Mouse (Mus musculus) heart, postnatal 36 days (tissue): Measurements from ENCODE around the gene Dcaf10. TPM values are rescaled to one million over a fixed set of nuclear protein-coding genes. Genes with fewer than 3 reads are reported as not detected.
"Not testable (repeated sequence)": the region's sequence is repeated elsewhere in the genome, so short reads cannot be mapped to it uniquely, and the experiment has no call there.

Source experiments
- DNase-seq, 2 experiments: peaks; one replicate each; pipeline ENCODE4 v3.0.0; 2021 to 2022
- intact Hi-C: fragments of 180-260 bp; cut with DNase I; formaldehyde crosslinking; loops from one replicate; pipeline ENCODE4 v1.15.1; 2025
- total RNA-seq, 2 experiments: library from RNA; stranded (reverse); gene quantifications; 2 replicates each; pipeline ENCODE4 v1.2.3; 2021

The Dcaf10 gene
- 10 to 100 TPM; 13.8 to 14.9 TPM for total RNA-seq

DNA sequence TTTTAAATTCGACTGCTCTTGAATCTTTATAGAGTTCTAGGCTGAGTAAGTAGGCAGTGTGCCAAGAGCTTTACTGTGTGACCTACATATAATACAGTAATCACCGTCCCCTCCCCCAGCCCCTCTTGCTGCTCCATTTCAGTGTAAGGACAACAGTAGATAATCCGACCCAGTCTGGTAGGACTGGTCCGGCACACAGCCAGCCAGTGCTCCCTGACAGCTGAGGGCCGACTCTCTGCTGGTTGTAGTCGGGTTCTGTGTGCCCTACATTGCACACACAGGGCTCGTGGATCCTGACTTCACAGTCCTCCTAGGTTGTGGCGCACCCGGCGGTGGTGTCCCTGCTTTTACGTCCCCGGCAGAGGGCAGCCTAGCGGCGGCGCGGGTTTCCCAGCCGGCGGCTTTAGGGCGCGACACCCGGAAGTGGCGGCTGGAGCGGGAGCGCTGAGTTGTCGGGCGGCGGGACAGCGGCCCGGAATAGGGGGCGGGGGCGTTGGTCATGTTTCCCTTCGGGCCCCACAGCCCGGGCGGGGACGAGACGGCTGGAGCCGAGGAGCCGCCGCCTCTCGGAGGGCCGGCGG lies at the start of gene Dcaf10:
Gene Dcaf10, plus strand, starts transcription at position 433 of the 581 bp plus-strand sequence.
- peak; percentile 97 for DNase-seq
- intact Hi-C loops, result loop anchor here (1.0 to 10.0 kb wide), 4 partner anchors 21 to 793 kb away; partner anchors contain the start of genes Ncbp1, Shb, Slc25a51 and Tstd2

DNA sequence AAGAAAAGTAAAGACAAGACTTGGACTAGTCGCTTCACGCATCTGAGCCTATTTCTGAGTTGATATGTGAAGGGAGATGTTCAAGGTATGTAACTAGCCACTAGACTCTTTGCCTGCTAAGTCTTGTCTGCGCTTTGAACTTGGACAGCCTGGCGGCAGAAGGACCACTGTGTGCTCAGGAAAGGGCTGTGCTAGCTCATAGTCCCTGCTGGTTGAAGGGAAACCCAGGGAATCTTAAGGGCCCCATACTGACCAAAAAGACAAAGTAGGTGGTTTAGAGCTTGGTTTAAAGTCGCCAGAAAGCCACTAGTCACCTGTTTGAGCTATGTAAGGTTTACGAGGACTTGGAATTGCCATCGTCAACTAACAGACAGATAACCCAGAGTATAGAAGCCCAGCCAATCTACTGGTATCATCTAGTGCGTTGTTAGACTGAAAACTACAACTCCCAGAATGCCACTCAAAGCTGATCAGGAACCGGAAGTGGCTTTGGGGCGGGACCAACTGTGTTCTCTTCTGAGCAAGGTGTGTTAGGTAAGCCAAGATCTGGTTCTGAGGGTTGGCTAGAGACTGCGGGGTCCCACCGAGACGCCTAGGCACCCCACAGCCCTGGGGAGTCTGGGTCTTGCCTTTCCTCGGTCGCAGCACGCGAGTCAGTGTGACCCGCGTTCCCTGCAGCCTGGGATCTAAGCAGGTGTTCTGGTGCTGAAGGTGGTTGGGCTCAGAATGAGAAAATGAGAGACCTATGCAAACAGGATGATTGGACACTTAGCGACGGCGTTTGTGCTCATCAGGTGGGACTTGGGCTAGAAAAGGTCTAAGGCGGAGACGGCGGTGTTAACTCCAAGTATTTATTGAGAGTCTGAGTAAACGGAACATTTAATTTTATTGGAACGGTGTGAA lies 45.0 kb upstream of the Dcaf10 start, which contains the start of gene Trmt10b:
Gene Trmt10b, plus strand, starts transcription at position 466 of the 903 bp plus-strand sequence.
- intact Hi-C loops, result no loop called here
- peak; percentile 63 to 66 for DNase-seq

DNA sequence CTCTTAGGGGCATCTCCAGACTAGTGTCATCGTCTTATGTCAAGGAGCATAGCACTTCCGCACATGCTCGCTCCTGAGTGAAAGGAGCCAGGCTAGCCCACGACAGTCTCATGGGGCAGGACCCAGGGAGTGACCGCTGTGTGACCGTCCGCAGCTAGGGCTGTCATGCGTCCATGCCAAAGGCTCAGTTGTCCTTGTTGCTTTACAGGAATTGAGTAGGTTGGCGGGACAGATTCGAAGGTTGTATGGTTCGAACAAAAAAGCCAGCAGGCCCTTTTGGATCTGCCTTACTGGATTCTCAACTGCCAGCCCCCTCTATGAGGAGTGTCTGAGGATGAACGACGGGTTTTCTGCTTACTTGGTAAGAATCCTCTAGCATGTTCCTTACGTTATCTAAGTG lies 36.4 kb upstream of the Dcaf10 start:
- intact Hi-C loops, result no loop called here

GRCm38 (mm10) chr4:45308046-45308445 lies 33.9 kb upstream of the Dcaf10 start:
- no peak for DNase-seq
- intact Hi-C loops, result no loop called here

More for the DNA sequence above, 36.4 kb upstream of the Dcaf10 start:
- no peak for DNase-seq

DNA sequence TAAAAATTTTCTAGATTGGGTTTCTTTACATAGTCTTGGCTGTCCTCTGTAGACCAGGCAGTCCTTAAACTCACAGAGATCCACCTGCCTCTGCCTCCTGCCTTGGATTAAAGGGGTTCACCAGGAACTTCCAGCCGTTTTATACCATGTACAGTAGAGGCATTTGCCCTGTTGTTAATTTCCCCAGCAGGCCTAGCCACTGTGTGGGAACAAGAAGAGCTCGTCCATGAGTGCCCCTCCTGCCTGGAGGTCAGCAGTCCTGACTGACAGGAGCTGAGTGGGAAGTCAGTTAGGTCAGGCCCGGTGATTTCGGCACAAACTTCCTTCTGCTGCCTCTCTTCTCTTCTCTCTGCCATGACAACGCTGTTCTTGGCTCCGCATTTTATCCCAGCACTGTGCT lies 33.3 kb upstream of the Dcaf10 start:
- no peak for DNase-seq
- intact Hi-C loops, result no loop called here

DNA sequence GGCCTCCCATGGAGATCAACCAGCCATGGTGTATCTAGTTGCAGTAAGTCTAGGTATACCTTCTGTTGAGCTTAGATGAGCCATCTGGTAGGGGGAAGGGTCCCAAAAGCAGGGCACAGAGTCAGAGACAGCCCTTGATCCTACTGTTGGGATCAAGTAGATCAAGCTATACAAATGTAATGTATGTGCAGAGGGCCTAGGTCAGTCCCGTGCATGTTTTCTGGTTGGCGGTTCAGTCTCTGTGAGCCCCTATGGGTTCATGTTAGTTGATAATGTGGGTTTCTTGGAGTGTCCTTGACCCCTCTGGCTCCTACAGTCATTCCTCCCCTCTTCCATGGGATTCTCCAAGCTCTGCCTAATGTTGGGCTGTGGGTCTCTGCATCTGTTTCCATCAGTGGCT lies 30.8 kb upstream of the Dcaf10 start:
- no peak for DNase-seq
- intact Hi-C loops, result no loop called here

- peak; percentile 82 to 88 for DNase-seq
- intact Hi-C loops, result loop anchor here (1.0 to 5.0 kb wide), 2 partner anchors 22 to 212 kb away; partner anchors contain the start of genes Dcaf10, Exosc3 and Shb
Measured at GRCm38 (mm10) chr4:45320159-45320816, 21.6 kb upstream of the Dcaf10 start.

GRCm38 (mm10) chr4:45331139-45331538 lies 10.8 kb upstream of the Dcaf10 start:
- intact Hi-C loops, result no loop called here
- no peak for DNase-seq

DNA sequence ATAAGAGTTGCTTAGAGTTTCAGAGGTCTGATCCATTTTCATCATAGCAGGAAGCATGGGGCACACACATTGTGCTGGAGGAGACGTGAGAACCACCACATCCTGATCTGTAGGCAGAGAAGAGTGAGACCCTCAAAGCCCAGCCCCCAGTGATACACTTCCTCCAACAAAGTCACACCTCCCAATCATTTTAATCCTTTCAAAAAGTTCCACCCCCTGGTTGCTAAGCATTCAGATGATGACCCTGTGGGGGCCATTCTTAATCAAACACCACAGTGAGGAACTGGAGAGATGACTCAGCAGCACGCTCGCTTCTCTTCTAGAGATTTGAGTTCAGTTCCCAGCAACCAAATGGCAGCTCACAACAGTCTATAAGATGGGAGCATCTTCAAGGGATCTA lies 9.4 kb upstream of the Dcaf10 start:
- DNase-seq, result no peak

GRCm38 (mm10) chr4:45341226-45341625 lies 675 bp upstream of the Dcaf10 start:
- DNase-seq, result no peak
- intact Hi-C loops, result loop anchor here (5.0 to 10.0 kb wide), 2 partner anchors 191 to 794 kb away; partner anchors contain the start of genes Ncbp1, Shb and Tstd2

More for the DNA sequence above, 9.4 kb upstream of the Dcaf10 start:
- intact Hi-C loops, result no loop called here

DNA sequence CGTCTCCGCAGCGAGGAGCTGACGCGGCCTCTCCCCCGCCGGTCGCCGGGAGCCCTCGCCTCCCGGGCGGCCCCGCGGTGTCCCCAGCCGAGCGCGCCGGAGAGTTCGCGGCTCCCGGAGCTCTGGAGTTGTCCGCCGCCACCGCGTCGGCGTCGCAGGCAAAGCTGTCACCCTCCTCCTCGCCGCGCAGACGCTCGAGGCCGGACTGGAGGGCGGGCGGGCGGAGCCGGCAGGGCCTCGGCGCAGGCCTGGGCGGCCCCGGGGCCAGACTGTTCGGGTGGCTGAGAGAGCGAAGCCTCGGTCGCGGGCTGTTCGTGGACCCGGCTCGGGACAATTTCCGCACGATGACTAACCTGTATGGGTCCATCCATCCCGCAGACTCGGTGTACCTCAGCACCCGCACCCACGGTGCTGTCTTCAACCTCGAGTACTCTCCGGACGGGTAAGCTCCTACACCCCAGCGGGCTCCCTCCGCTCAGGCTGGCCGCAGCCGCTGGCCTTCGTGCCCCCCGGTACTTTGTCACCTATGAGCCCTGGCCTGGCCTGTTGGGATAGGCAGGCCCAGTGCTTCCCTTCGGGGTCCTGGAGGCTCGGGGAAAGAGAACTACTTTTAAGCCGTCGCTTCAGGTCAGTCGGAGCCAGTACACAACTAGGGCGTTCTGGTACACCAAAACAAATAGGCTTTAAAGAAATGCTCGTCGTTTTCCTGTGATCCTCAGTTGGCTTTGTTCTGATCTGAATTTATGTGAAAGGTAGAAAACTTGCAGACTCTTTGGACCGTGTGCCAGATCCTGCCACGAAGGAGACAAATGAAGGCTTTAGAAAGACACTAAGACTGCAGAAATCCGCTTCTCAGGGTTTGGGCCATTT lies 620 bp downstream of the Dcaf10 start, which contains the start of gene Exosc3:
Gene Exosc3, minus strand, starts transcription at position 447 of the 870 bp plus-strand sequence.
- intact Hi-C loops, result loop anchor here (1.0 to 10.0 kb wide), 4 partner anchors 22 to 792 kb away; partner anchors contain the start of genes Ncbp1, Shb, Slc25a51 and Tstd2
- DNase-seq, result peak in 1 of 2 experiments; percentile 49

GRCm38 (mm10) chr4:45356653-45357052 lies 14.8 kb downstream of the Dcaf10 start:
- no peak for DNase-seq

DNA sequence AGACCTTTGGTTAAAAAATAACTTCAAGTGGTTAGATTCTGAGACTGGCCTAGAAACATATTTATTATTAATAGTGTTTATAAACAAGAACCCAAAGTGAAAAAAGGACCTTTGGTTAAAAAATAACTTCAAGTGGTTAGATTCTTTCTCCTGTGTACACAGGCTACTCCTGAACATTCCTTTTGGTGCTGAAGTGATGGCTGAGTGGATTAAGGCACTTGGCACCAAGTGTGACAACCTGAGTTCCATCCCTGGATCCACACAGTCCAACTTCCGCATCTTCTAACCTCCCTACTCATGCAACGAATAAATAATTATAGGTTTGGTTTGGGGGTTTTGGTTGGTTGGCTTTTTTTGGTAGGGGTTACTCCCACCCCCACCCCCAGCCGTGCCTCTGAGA lies 29.4 kb downstream of the Dcaf10 start:
- no peak for DNase-seq
- intact Hi-C loops, result no loop called here

More at GRCm38 (mm10) chr4:45356653-45357052, 14.8 kb downstream of the Dcaf10 start:
- intact Hi-C loops, result no loop called here

DNA sequence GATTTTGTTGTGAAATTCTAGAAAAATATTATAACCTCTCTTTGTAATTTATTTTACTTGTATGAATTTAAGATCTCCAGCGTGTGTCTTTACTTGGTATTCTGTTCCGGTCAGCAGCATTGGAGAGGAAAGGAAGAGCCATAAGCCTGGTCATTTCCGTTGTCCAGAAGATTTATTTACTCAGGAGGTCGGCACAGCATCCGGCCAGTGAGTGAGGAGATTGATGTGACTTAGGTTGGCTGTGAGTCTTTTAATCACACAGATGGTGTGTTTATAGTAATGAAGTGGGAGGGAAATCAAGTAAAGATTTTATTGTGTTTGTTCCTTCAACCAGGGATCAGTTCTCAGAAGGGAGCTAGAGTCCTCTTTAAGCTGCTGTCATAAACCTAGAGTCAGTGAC lies 33.0 kb downstream of the Dcaf10 start:
- DNase-seq, result no peak
- intact Hi-C loops, result no loop called here

- intact Hi-C loops, result no loop called here
- no peak for DNase-seq
Measured at GRCm38 (mm10) chr4:45376573-45376972, 34.7 kb downstream of the Dcaf10 start.

DNA sequence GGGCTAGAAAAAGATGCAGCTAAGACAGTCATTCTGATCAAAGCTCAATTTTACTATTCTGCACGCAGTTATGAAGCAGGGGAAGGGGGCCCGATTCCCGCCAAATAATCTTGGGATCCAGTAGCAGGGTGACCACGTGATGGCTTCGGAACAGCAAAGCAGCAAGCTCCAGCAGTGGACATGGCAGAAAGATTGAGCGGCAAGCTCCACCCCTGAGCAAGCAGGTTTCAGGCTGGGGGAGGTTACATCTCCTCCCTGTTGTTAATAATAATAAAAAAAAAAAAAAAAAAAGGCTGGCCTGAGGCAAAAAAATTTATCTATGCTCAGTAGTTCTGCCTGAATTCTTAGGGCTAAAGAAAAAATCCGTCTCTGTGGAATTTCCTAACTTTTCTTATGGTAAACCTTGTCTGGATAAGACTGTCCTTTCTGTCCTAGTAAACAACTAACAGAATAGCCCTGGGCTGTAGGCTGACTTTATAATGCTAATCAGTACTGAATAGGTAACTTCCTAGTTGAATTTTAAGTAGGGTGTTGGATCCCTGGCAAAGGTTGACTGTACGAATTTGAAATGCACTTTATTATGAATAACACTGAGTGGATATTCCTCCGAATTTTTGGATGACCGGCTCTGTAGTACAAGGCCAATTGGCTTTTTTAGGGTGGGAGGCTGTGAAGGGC lies 39.1 kb downstream of the Dcaf10 start:
- intact Hi-C loops, DNase-seq: not testable (repeated sequence)

- DNase-seq, intact Hi-C loops: not testable (repeated sequence)
Measured at GRCm38 (mm10) chr4:45382133-45382532, 40.2 kb downstream of the Dcaf10 start.

DNA sequence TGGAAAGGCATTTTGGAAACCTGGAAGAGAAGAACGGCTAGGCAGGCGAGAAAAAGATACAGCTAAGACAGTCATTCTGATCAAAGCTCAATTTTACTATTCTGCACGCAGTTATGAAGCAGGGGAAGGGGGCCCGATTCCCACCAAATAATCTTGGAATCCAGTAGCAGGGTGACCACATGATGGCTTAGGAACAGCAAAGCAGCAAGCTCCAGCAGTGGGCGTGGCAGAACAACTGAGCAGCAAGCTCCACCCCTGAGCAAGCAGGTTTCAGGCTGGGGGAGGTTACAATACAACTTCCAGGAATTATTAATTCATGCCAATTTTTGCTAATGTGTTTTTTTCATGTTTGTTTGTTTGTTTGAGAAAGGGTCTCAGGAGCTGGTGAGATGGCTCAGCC lies 45.4 kb downstream of the Dcaf10 start:
- intact Hi-C loops, DNase-seq: not testable (repeated sequence)

GRCm38 (mm10) chr4:45392099-45392498 lies 50.2 kb downstream of the Dcaf10 start:
- no peak for DNase-seq
- intact Hi-C loops, result no loop called here
